Mouse (Mus musculus) left cerebral cortex, postnatal 25 days (tissue): ENCODE data around the gene D13Ertd608e. TPM values are rescaled to one million over a fixed set of nuclear protein-coding genes. Genes with fewer than 3 reads are reported as not detected.
"Not testable (repeated sequence)": the region's sequence is repeated elsewhere in the genome, so short reads cannot be mapped to it uniquely, and the experiment has no call there.

Source experiments
- DNase-seq, 2 experiments: peaks; one replicate each; pipeline ENCODE4 v3.0.0; 2022; ENCODE audit warnings: low spot score in 2 of 2, mixed read lengths in 1 of 2
- intact Hi-C: fragments of 180-260 bp; cut with DNase I; formaldehyde crosslinking; loops from one replicate; pipeline ENCODE4 v1.15.1; 2025
- total RNA-seq, 2 experiments: library from RNA; stranded (reverse); gene quantifications; 2 replicates each; pipeline ENCODE4 v1.2.3; 2021

D13Ertd608e gene
- total RNA-seq = not detected

- DNase-seq = peak; percentile 15 to 22
- intact Hi-C loops = not testable (repeated sequence)
Observed at GRCm38 (mm10) chr13:119835320-119836056, at the start of gene D13Ertd608e. Gene D13Ertd608e (plus strand): TSS chr13:119836006.

- peak; percentile 58 to 78 for DNase-seq
- intact Hi-C loops = loop anchor here (2.0 kb wide), 2 partner anchors 35 to 47 kb away; partner anchors contain the start of gene Nim1k
Observed at GRCm38 (mm10) chr13:119789851-119790717, 45.7 kb upstream of the D13Ertd608e start.

- peak; percentile 94 to 95 for DNase-seq
- intact Hi-C loops = loop anchor here (2.0 kb wide), 2 partner anchors 36 to 48 kb away; partner anchors contain the start of gene Nim1k
Observed at GRCm38 (mm10) chr13:119790761-119791579, 44.8 kb upstream of the D13Ertd608e start, which contains the start of gene Zfp131. Gene Zfp131 (minus strand): TSS chr13:119790889.

- no peak for DNase-seq
- intact Hi-C loops = loop anchor here (2.0 kb wide), 2 partner anchors 37 to 49 kb away; partner anchors contain the start of gene Nim1k
Observed at GRCm38 (mm10) chr13:119791580-119792135, 44.1 kb upstream of the D13Ertd608e start.

GRCm38 (mm10) chr13:119792791-119793404, 42.9 kb upstream of the D13Ertd608e start:
- intact Hi-C loops = no loop called here
- DNase-seq = no peak

- DNase-seq = peak in 1 of 2 experiments; percentile 5
- intact Hi-C loops = no loop called here
Observed at GRCm38 (mm10) chr13:119797656-119798055, 38.1 kb upstream of the D13Ertd608e start.

GRCm38 (mm10) chr13:119808937-119809336, 26.9 kb upstream of the D13Ertd608e start:
- intact Hi-C loops = no loop called here
- DNase-seq = no peak

- DNase-seq = no peak
- intact Hi-C loops = no loop called here
Observed at GRCm38 (mm10) chr13:119810031-119810430, 25.8 kb upstream of the D13Ertd608e start.

- intact Hi-C loops = no loop called here
- DNase-seq = no peak
Observed at GRCm38 (mm10) chr13:119816798-119817197, 19.0 kb upstream of the D13Ertd608e start.

GRCm38 (mm10) chr13:119817579-119818206, 18.1 kb upstream of the D13Ertd608e start:
- intact Hi-C loops = no loop called here
- DNase-seq = no peak

- intact Hi-C loops, DNase-seq: not testable (repeated sequence)
Observed at GRCm38 (mm10) chr13:119830116-119830515, 5.7 kb upstream of the D13Ertd608e start, which contains the start of gene AF067063. Gene AF067063 (minus strand): TSS chr13:119830216.

GRCm38 (mm10) chr13:119836324-119836811, 562 bp downstream of the D13Ertd608e start:
- intact Hi-C loops = not testable (repeated sequence)
- peak in 1 of 2 experiments; percentile 3 for DNase-seq

- peak; percentile 6 to 30 for DNase-seq
- intact Hi-C loops = not testable (repeated sequence)
Observed at GRCm38 (mm10) chr13:119837719-119838337, 2.0 kb downstream of the D13Ertd608e start.

- intact Hi-C loops = not testable (repeated sequence)
- DNase-seq = peak in 1 of 2 experiments; percentile 8
Observed at GRCm38 (mm10) chr13:119839982-119840381, 4.2 kb downstream of the D13Ertd608e start.

GRCm38 (mm10) chr13:119862399-119862798, 26.6 kb downstream of the D13Ertd608e start:
- intact Hi-C loops, DNase-seq: not testable (repeated sequence)

- DNase-seq, intact Hi-C loops: not testable (repeated sequence)
Observed at GRCm38 (mm10) chr13:119864395-119864999, 28.7 kb downstream of the D13Ertd608e start.

GRCm38 (mm10) chr13:119886896-119887295, 51.1 kb downstream of the D13Ertd608e start:
- intact Hi-C loops, DNase-seq: not testable (repeated sequence)
